Mouse (Mus musculus): Measurements from ENCODE around the gene Inf2. TPM values are rescaled to one million over a fixed set of nuclear protein-coding genes. Genes with fewer than 3 reads are reported as not detected.
A peak's percentile ranks its signal among the peaks of the same experiment; 100 is the strongest.

Gene Inf2
- total and polyA plus RNA-seq, 2 experiments from 2014 or later = 2.7 to 17.1 TPM

DNA sequence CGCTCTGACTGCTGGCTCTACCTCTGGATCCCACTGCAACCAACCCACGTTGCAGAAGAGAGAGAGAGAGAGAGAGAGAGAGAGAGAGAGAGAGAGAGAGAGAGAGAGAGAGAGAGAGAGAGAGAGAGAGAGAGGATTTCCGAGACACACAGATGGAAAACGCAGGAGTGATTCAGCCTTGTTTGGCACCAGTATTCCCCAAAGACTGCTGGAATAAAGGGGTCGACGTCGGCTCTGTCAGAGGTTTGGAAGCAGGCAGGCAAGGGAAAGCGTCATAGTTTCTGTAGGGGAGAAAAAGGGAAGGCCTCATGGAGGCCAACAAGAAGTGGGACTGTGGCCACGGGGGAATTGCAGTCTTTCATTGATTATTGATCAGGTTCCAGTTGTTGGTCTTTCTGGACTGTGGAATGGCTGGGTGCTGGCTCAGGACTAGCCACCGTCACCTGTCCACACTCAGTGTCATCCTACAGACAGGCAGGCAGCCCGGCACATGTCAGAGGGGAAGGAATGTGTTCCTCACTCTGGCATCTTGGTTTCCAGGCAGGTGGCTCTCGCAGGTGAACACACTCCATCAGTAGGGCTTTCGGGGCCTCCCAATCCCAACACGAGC, 8.4 kb downstream of the Inf2 start:
- Histone ChIP-seq H3K4me2 (ENCODE audit: low read depth, low read length) (no peak overlapping the region), H3K4me3 (ENCODE audit: low read depth, low read length) (no peak overlapping the region), H3K9me3 (replicated peaks; ENCODE audit: control insufficient read depth, low read length) (no peaks in the 10 kb centered on the region), H3K27me3 (ENCODE audit: control insufficient read depth, insufficient read depth, low read length) (no peaks in the 10 kb centered on the region), H3K27ac (ENCODE audit: low read depth) (no peak overlapping the region), H3K36me3 (replicated peaks; ENCODE audit: control insufficient read depth, insufficient read depth, low read length) (0 out of 2 replicates have a peak, but pooled peaks cover 8% of the 10 kb centered on the region), H3K4me1 (ENCODE audit: control insufficient read depth, insufficient read depth) (peaks cover 45% of the 10 kb centered on the region), H3K9ac (replicated peaks; ENCODE audit: low read depth, low read length) (no peak overlapping the region)
- WGBS = 80% methylated on average over 14 of the region's 14 CpGs
- no peak for TF ChIP-seq CTCF (IDR thresholded peaks at IDR 0.05; ENCODE audit: low read depth)
- no peak for TF ChIP-seq EP300 (IDR thresholded peaks at IDR 0.05; ENCODE audit: low read depth)
- ATAC-seq (ENCODE audit: insufficient read depth, low read depth) (no peak), DNase-seq (ENCODE audit: low spot score) (no peak)

DNA sequence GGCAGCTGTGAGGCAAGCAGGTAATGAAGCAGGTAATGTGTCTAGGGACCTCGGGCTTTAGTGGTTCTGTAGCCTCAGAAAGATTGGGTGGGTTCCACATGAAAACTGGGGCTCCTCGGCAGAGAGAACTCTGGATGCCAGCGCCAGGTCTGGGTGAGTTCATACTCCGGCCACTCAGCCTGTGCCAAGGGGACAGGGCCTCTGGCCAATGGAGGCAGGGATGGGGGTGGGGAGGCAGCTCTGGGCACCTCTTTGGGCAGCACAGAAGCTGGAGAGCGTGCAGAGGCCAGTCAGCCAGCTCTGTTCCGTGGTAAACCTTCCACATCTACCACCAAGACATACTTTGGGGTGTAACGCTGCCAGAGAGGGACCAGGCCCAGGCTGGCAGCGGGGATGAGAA, 9.0 kb downstream of the Inf2 start:
- Histone ChIP-seq H3K4me3 (ENCODE audit: low read depth, low read length) (no peak overlapping the region), H3K36me3 (replicated peaks; ENCODE audit: control insufficient read depth, insufficient read depth, low read length) (0 out of 2 replicates have a peak, but pooled peaks cover 8% of the 10 kb centered on the region), H3K4me1 (ENCODE audit: control insufficient read depth, insufficient read depth) (peaks cover 40% of the 10 kb centered on the region), H3K4me2 (ENCODE audit: low read depth, low read length) (no peak overlapping the region), H3K9me3 (replicated peaks; ENCODE audit: control insufficient read depth, low read length) (no peaks in the 10 kb centered on the region), H3K27me3 (ENCODE audit: control insufficient read depth, insufficient read depth, low read length) (no peaks in the 10 kb centered on the region), H3K9ac (replicated peaks; ENCODE audit: low read depth, low read length) (no peak overlapping the region), H3K27ac (ENCODE audit: low read depth) (no peak overlapping the region)
- no peak for ATAC-seq (ENCODE audit: insufficient read depth, low read depth)
- DNase-seq (ENCODE audit: low spot score) = no peak
- TF ChIP-seq CTCF (IDR thresholded peaks at IDR 0.05; ENCODE audit: low read depth) = no peak
- no peak for TF ChIP-seq EP300 (IDR thresholded peaks at IDR 0.05; ENCODE audit: low read depth)
- WGBS = 85% methylated on average over 8 of the region's 8 CpGs

DNA sequence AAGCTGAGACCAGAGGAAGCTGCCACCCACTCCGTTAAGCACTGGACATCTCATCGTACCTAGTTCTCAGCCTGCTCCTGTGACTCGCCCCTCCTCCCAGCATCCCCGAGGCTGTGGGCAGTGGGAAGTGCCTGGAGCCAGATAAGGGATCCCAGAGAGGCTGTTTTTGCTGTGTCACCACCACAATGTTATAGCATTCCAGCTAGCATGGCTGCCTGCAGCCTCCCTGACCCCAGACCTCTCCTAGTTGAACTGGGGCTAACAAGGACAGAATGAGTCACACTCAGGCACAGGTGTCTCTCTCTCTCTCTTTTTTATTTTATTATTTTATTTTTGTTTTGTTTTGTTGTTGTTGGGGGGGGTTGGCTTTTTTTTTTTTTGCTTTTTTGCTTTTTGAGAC, 10.6 kb downstream of the Inf2 start:
- DNase-seq (ENCODE audit: low spot score) (peak; percentile 4), ATAC-seq (ENCODE audit: insufficient read depth, low read depth) (no peak)
- Histone ChIP-seq H3K36me3 (replicated peaks; ENCODE audit: control insufficient read depth, insufficient read depth, low read length) (0 out of 2 replicates have a peak, but pooled peaks cover 21% of the 10 kb centered on the region), H3K27ac (ENCODE audit: low read depth) (no peak overlapping the region), H3K4me1 (ENCODE audit: control insufficient read depth, insufficient read depth) (peaks cover 26% of the 10 kb centered on the region), H3K4me3 (ENCODE audit: low read depth, low read length) (no peak overlapping the region), H3K9me3 (replicated peaks; ENCODE audit: control insufficient read depth, low read length) (no peaks in the 10 kb centered on the region), H3K9ac (replicated peaks; ENCODE audit: low read depth, low read length) (no peak overlapping the region), H3K27me3 (ENCODE audit: control insufficient read depth, insufficient read depth, low read length) (no peaks in the 10 kb centered on the region), H3K4me2 (ENCODE audit: low read depth, low read length) (no peak overlapping the region)
- no peak for TF ChIP-seq CTCF (IDR thresholded peaks at IDR 0.05; ENCODE audit: low read depth)
- no peak for TF ChIP-seq EP300 (IDR thresholded peaks at IDR 0.05; ENCODE audit: low read depth)
- WGBS = 33% methylated on average over 4 of the region's 4 CpGs

DNA sequence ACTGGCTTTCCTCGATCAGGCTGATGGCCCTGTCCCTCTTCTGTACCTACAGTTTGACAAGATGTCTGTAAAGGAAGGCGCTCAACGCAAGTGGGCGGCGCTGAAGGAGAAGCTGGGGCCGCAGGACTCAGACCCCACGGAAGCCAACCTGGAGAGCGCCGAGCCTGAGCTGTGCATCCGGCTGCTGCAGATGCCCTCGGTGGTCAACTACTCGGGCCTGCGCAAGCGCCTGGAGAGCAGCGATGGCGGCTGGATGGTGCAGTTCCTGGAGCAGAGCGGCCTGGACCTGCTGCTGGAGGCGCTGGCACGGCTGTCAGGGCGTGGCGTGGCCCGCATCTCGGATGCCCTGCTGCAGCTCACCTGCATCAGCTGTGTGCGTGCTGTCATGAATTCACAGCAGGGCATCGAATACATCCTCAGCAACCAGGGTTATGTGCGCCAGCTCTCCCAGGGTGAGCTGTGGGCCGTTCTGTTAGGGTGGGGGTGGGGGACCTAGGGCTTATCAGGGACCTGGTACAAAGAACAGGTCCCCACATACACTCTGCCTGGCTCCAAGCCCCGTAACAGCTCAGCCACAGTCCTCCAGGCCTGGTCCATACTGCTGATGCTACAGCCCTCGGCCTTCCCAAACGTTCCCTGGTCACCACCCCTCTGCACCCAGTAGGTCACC, 11.5 kb downstream of the Inf2 start:
- ATAC-seq (ENCODE audit: insufficient read depth, low read depth) = no peak
- Histone ChIP-seq H3K9me3 (replicated peaks; ENCODE audit: control insufficient read depth, low read length) (no peaks in the 10 kb centered on the region), H3K4me3 (ENCODE audit: low read depth, low read length) (no peak overlapping the region), H3K4me2 (ENCODE audit: low read depth, low read length) (no peak overlapping the region), H3K36me3 (replicated peaks; ENCODE audit: control insufficient read depth, insufficient read depth, low read length) (0 out of 2 replicates have a peak, but pooled peaks cover 26% of the 10 kb centered on the region), H3K4me1 (ENCODE audit: control insufficient read depth, insufficient read depth) (peaks cover 17% of the 10 kb centered on the region), H3K9ac (replicated peaks; ENCODE audit: low read depth, low read length) (no peak overlapping the region), H3K27ac (ENCODE audit: low read depth) (no peak overlapping the region), H3K27me3 (ENCODE audit: control insufficient read depth, insufficient read depth, low read length) (no peaks in the 10 kb centered on the region)
- TF ChIP-seq CTCF (IDR thresholded peaks at IDR 0.05; ENCODE audit: low read depth) (no peak), EP300 (IDR thresholded peaks at IDR 0.05; ENCODE audit: low read depth) (no peak)
- no peak for DNase-seq (ENCODE audit: low spot score)
- 86% methylated on average over 30 of the region's 30 CpGs for WGBS

DNA sequence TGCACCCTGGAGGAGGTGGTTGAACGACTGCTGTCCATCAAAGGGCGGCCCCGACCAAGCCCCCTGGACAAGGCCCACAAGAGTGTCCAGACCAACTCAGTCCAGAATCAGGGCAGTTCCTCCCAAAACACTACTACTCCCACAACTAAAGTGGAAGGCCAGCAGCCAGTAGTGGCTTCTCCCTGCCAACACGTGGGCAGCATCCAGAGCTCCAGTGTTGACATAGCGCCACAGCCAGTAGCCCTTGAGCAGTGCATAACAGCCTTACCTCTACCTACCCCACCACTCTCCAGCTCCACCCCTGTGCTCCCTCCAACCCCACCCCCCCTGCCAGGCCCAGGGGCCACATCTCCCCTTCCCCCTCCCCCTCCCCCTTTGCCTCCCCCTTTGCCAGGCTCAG, 15.4 kb downstream of the Inf2 start:
- Histone ChIP-seq H3K4me3 (ENCODE audit: low read depth, low read length) (no peak overlapping the region), H3K27ac (ENCODE audit: low read depth) (no peak overlapping the region), H3K27me3 (ENCODE audit: control insufficient read depth, insufficient read depth, low read length) (no peaks in the 10 kb centered on the region), H3K36me3 (replicated peaks; ENCODE audit: control insufficient read depth, insufficient read depth, low read length) (peaks cover 31% of the 10 kb centered on the region), H3K9me3 (replicated peaks; ENCODE audit: control insufficient read depth, low read length) (no peaks in the 10 kb centered on the region), H3K4me2 (ENCODE audit: low read depth, low read length) (no peak overlapping the region), H3K9ac (replicated peaks; ENCODE audit: low read depth, low read length) (no peak overlapping the region), H3K4me1 (ENCODE audit: control insufficient read depth, insufficient read depth) (peaks cover 3% of the 10 kb centered on the region; the same call in 1 of the 2 replicates)
- TF ChIP-seq CTCF (IDR thresholded peaks at IDR 0.05; ENCODE audit: low read depth) (no peak), EP300 (IDR thresholded peaks at IDR 0.05; ENCODE audit: low read depth) (no peak)
- DNase-seq (ENCODE audit: low spot score) (no peak), ATAC-seq (ENCODE audit: insufficient read depth, low read depth) (no peak)
- 69% methylated on average over 5 of the region's 5 CpGs for WGBS
